Mouse (Mus musculus): ENCODE results near the gene Cntfr.
"Not testable (repeated sequence)": the region's sequence is repeated elsewhere in the genome, so short reads cannot be mapped to it uniquely, and the experiment has no call there.

Cntfr gene

GRCm38 (mm10) chr4:41708192-41708745, 11.4 kb upstream of the Cntfr start:
- DNase-seq: peak; percentile 38 to 74

- DNase-seq: peak; percentile 83 to 86
Observed at GRCm38 (mm10) chr4:41707011-41707535, 10.2 kb upstream of the Cntfr start.

- DNase-seq: peak in 1 of 2 experiments; percentile 38
Observed at GRCm38 (mm10) chr4:41705922-41706754, 9.2 kb upstream of the Cntfr start.

GRCm38 (mm10) chr4:41704651-41705050, 7.8 kb upstream of the Cntfr start:
- peak in 1 of 2 experiments; percentile 49 for DNase-seq

- not testable (repeated sequence) for DNase-seq
Observed at GRCm38 (mm10) chr4:41702226-41702625, 5.3 kb upstream of the Cntfr start.

GRCm38 (mm10) chr4:41700224-41700623, 3.3 kb upstream of the Cntfr start:
- not testable (repeated sequence) for DNase-seq

- DNase-seq: peak in 1 of 2 experiments; percentile 43
Observed at GRCm38 (mm10) chr4:41699783-41700182, 2.9 kb upstream of the Cntfr start, which contains the start of gene Il11ra1. Il11ra1 (plus strand) TSS chr4:41699989.

GRCm38 (mm10) chr4:41698421-41699016, 1.6 kb upstream of the Cntfr start:
- DNase-seq: peak; percentile 54 to 56

- DNase-seq: not testable (repeated sequence)
Observed at GRCm38 (mm10) chr4:41696452-41696851, 437 bp downstream of the Cntfr start.

- not testable (repeated sequence) for DNase-seq
Observed at GRCm38 (mm10) chr4:41695800-41696199, 1.1 kb downstream of the Cntfr start.

- DNase-seq: not testable (repeated sequence)
Observed at GRCm38 (mm10) chr4:41693511-41693910, 3.4 kb downstream of the Cntfr start.

- DNase-seq: not testable (repeated sequence)
Observed at GRCm38 (mm10) chr4:41690014-41690413, 6.9 kb downstream of the Cntfr start.

- DNase-seq: not testable (repeated sequence)
Observed at GRCm38 (mm10) chr4:41688562-41688961, 8.3 kb downstream of the Cntfr start.

- DNase-seq: not testable (repeated sequence)
Observed at GRCm38 (mm10) chr4:41685882-41686492, 10.9 kb downstream of the Cntfr start.

- DNase-seq: not testable (repeated sequence)
Observed at GRCm38 (mm10) chr4:41684931-41685453, 11.9 kb downstream of the Cntfr start.

- DNase-seq: not testable (repeated sequence)
Observed at GRCm38 (mm10) chr4:41684131-41684930, 12.6 kb downstream of the Cntfr start.

GRCm38 (mm10) chr4:41683303-41683702, 13.6 kb downstream of the Cntfr start:
- not testable (repeated sequence) for DNase-seq

- no peak for DNase-seq
Observed at GRCm38 (mm10) chr4:41682789-41683188, 14.1 kb downstream of the Cntfr start.

- DNase-seq: no peak
Observed at GRCm38 (mm10) chr4:41681947-41682346, 14.9 kb downstream of the Cntfr start.

- DNase-seq: no peak
Observed at GRCm38 (mm10) chr4:41681176-41681575, 15.7 kb downstream of the Cntfr start.

GRCm38 (mm10) chr4:41679291-41679690, 17.6 kb downstream of the Cntfr start:
- no peak for DNase-seq

GRCm38 (mm10) chr4:41678863-41679262, 18.0 kb downstream of the Cntfr start:
- DNase-seq: peak in 1 of 2 experiments; percentile 30
